Mouse (Mus musculus) cerebellum, adult 2 months (tissue): ENCODE data around the gene Hoxb9. TPM values are rescaled to one million over a fixed set of nuclear protein-coding genes. Genes with fewer than 3 reads are reported as not detected.

ENCODE experiments used
- DNase-seq, 2 experiments: peaks; one replicate each; pipeline ENCODE4 v3.0.0; 2021
- H3K27ac ChIP-seq: fragments of 200-500 bp; 2 replicates; pipeline ENCODE4 v1.5.1; 2012; ENCODE audit warnings: low read length, control low read depth, inconsistent platforms; ENCODE audit not compliant: insufficient read depth
- H3K27me3 ChIP-seq: fragments of 200-500 bp; 2 replicates; pipeline ENCODE4 v1.6.1; 2012; ENCODE audit warnings: inconsistent platforms, mild to moderate bottlenecking, low read length, moderate library complexity; ENCODE audit not compliant: control insufficient read depth, insufficient read depth
- H3K4me1 ChIP-seq: fragments of 200-500 bp; 2 replicates; pipeline ENCODE4 v1.6.1; 2011; ENCODE audit warnings: low read length; ENCODE audit not compliant: control insufficient read depth, insufficient read depth
- H3K4me3 ChIP-seq: fragments of 200-500 bp; replicated peaks from 2 replicates; pipeline ENCODE3; 2011; ENCODE audit warnings: mild to moderate bottlenecking, low read depth, low read length, control low read depth; ENCODE audit not compliant: insufficient read depth
- CTCF ChIP-seq: fragments of 200-500 bp; IDR thresholded peaks from 2 replicates; pipeline ENCODE4 v1.5.1; 2011; ENCODE audit warnings: low read depth, mild to moderate bottlenecking, control low read depth, low read length, moderate library complexity, borderline replicate concordance; ENCODE audit not compliant: insufficient read depth
- POLR2A ChIP-seq: fragments of 200-500 bp; IDR thresholded peaks from 2 replicates; pipeline ENCODE4 v1.6.1; 2011; ENCODE audit warnings: low read length, control low read depth, borderline replicate concordance; ENCODE audit not compliant: insufficient read depth
- WGBS: fragments of 180-500 bp; shearing (Covaris S2); methylation state at CpG from one replicate; pipeline ENCODE4 v1.1.7; 2018; 5-methylcytosine and 5-hydroxymethylcytosine counted together
- polyA plus RNA-seq: library from polyadenylated mRNA; depleted of rRNA; stranded (reverse); fragments of >200 nt; gene quantifications from 2 replicates; pipeline ENCODE4 v1.2.3, GENCODE M21; 2012

Hoxb9 gene
- polyA plus RNA-seq, 1 experiment, result not detected

DNA sequence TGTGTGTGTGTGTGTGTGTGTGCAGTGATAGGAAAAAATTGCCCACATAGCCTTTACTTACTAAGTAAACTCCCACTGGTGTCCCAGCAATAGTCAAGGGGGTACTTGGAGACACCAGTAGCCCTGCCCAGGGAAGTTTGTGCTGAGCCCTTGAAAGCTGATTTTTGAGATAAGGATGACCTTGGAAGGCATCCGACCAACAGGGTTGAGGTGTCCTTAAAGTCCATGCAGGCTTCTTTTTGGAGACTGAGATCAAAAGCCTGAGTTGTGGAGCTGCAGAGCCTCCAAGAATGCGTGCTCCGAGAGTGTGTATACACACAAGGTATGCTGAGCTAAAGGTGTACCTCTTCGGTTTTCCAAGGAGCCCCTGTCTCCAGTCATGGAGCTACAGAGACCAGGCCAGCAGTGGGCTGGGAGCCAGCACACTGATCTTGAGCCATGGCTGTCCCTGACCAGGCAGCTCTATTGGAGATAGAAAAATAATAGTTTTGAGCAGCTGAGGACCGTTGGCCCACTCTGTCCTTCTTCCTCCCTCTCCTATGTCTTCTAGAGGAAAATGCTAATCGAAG is 8.9 kb upstream of the Hoxb9 start:
- DNase-seq, result no peak
- TF ChIP-seq POLR2A (no peak), CTCF (no peak)
- H3K4me3 ChIP-seq, result no peak overlapping the region
- H3K27ac ChIP-seq, result no peak overlapping the region
- peaks cover 8% of the 10 kb centered on the region; the same call in 1 of the 2 replicates for H3K27me3 ChIP-seq
- 13% methylated on average over 6 of the region's 6 CpGs for WGBS
- no peaks in the 10 kb centered on the region for H3K4me1 ChIP-seq

DNA sequence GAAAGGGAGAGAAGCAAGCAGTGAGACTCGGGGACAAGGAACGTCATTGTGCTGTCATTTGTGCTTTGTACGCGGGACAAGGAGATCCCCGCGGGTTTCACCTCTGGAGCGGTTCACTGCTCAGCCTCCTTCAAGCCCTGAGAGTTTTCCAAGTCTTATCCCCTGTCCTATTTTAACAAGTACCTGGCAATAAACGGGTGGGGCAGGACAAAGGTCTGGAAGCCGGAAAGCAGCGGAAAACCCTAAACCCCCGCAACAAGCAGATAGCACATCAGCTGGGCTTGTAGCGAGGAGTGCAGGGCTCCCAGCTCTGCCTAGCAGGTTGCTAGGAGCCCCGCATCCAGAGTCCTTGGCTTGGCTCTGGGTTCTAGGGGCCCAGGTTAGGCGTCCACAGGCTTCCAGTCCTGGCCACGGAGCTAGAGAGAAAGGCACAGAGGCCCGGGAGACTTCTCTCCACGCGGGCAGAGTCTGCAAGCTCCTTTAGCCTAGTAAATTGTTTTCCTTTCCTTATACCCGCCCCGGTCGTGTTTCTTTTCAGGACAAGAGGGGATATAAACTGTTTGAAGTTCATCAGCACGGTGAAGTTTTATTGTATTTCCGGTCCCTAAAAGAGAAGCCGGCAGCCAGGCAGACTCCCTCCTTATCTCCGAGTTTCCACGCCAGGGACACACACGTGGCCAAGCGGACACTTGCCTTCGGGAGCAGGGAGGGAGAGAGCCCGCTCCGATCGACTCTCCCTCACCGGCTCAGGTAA is 7.4 kb upstream of the Hoxb9 start:
- no peak for DNase-seq
- H3K27me3 ChIP-seq, result peaks cover 11% of the 10 kb centered on the region; the same call in 1 of the 2 replicates
- 1% methylated on average over 33 of the region's 33 CpGs for WGBS
- no peaks in the 10 kb centered on the region for H3K4me1 ChIP-seq
- H3K4me3 ChIP-seq, result no peak overlapping the region
- no peak for TF ChIP-seq POLR2A
- TF ChIP-seq CTCF, result no peak
- no peak overlapping the region for H3K27ac ChIP-seq

DNA sequence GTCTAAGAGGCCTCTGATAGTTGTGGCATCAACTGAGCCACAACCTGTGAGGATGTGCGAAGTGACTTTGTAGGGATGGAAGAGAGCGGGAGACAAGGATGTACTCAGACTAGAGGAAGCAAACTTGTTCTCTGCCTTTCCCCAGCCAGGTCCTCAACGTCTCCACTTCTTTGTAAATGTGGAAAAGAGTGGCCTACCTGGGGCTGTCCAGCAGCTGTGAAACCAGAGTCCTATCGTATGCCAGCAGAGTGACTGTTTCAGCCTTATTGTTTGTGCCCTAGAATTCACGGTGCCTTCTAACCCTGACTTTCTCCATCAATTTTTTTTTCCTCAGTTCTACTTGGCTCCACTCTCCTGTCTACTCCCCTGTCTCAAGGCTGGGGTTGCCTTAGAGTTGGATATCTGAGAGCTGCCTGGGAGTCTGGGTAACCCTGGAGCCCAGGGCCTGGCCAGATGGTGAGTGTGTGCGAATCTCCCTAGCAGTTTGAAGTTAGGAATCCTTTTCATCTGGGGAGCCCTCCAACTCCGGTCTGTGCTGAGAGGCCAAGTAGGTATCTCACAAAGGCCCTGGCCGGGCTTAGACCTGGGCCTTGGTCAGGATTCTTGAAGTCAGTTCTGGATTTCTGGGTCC is 6.8 kb upstream of the Hoxb9 start:
- TF ChIP-seq POLR2A (no peak), CTCF (no peak)
- WGBS, result 5% methylated on average over 8 of the region's 8 CpGs

DNA sequence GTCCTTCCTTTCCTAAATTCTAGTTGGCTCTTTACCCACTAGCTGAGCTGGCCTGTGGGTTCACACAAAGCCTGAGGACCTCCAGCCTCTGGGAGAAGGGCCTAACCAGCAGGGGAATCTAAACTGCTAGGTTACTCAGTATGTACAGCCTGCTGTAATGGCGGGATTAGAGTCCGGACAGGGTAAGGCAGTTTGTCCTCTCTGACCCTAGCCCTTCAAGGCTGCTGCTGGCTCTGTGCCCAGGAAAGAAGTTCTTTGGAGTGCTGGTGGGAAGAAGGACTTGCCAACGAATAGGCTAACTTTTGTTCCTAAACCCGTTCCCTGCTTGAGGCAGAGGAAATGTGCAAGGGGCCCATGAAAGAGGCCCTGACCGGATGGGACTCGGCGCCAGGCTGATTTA is 5.3 kb upstream of the Hoxb9 start:
- Histone ChIP-seq H3K4me1 (no peaks in the 10 kb centered on the region), H3K27me3 (peaks cover 18% of the 10 kb centered on the region; the same call in 1 of the 2 replicates), H3K4me3 (no peak overlapping the region), H3K27ac (no peak overlapping the region)
- 2% methylated on average over 7 of the region's 7 CpGs for WGBS
- DNase-seq, result no peak
- TF ChIP-seq CTCF (no peak), POLR2A (no peak)

More for the DNA sequence above, 6.8 kb upstream of the Hoxb9 start:
- Histone ChIP-seq H3K27ac (no peak overlapping the region), H3K4me1 (no peaks in the 10 kb centered on the region), H3K4me3 (no peak overlapping the region), H3K27me3 (peaks cover 13% of the 10 kb centered on the region; the same call in 1 of the 2 replicates)
- DNase-seq, result no peak

DNA sequence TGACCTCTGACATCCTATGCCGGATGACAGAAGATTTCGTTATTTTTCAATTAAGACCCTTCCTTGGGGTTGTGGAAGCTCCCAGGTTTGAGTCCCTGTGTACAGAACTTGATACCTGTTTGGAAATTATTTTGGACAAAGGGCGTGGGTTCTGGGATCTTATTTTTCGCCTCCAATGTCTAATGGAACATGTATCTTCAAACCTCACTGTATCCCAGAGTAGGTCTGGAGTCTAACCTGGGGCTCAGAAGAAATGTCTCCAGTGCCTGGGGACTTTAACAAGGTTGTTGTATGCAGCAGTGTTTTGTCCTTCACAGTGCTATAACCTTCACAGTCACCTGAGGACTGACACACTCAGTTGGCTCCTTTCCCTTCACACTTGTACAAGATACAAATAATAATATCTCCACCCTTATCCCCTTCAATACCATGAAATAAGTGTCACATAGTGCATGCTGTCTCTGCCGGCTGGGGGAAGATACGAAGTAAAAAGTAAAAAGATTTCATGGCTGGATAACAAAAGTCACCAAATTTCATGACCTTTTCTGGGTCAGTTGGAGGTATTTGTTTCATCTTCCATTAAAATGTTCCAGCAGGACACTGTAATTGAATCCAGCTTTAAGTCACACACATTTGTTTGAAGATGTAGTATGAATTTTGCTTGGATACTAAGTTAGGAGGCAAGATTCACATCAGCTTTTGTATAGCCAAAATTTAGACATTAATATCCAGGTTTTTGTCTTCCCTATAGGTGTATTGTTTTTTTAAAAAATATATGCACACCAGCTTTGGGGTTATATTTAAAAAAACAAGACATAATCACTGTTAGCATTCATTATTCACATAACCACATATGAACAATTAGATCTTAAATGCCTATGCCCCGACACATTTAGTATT is 4.0 kb upstream of the Hoxb9 start:
- Histone ChIP-seq H3K27ac (no peak overlapping the region), H3K4me3 (no peak overlapping the region), H3K27me3 (peaks cover 18% of the 10 kb centered on the region; the same call in 1 of the 2 replicates), H3K4me1 (no peaks in the 10 kb centered on the region)
- 10% methylated on average over 7 of the region's 7 CpGs for WGBS
- DNase-seq, result no peak
- TF ChIP-seq POLR2A, result no peak
- no peak for TF ChIP-seq CTCF

DNA sequence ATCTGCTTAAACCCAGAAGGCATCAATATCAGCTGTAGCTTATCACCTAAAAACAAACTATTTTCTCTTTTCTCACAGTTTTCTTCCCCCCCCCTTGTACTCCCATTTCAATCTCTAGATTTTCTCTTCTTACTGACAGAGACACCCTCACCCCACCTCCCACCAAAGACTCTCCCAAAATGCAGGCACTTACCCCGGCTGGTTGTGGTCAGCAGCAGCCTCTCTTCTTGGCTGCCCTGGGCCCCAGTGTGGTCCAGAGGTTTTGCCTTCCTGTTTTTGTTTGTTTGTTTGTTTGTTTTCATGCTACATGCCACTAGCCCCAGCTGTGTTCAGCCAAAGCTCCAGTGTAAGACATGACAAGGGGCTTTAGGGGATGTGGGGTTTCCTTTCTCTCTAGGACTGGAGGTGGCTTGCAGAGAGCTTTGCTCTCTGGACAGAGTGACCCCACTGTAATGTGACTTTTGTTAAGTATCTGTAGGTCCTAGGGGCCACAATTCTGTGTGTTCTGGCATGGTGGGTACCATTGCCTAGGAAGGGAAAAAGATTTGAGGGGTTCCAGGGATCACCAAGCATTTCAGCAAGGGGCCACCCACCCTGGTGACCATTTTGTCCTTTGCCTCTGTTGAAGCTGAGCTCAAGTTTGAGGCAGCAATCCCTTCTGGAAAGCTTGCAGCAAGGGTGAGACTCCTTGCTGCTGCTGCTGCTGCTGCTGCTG is 3.1 kb upstream of the Hoxb9 start:
- Histone ChIP-seq H3K27ac (no peak overlapping the region), H3K4me3 (no peak overlapping the region), H3K27me3 (peaks cover 17% of the 10 kb centered on the region; the same call in 1 of the 2 replicates), H3K4me1 (no peaks in the 10 kb centered on the region)
- TF ChIP-seq POLR2A, result no peak
- no peak for TF ChIP-seq CTCF
- WGBS, result 9% methylated on average over 1 of the region's 1 CpGs
- no peak for DNase-seq

DNA sequence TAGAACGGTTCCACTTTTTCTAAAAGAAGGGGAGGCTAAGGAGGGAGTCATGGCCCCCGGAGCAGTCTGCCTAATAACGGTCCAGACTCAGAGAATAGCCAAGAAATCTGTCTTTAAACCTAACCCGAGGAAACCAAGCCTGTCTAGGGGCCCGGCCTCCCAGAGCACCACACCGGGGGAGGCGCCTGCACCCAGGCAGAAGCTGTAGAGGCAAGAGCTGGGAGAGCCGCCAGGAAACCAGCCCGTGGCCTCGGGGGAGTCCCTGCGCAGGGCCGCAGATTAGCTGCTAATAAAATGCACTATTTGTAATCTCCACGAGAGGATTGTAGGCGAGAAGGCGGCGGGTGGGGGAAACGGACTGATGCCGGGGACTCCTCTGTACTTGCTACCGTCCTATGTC is 1.4 kb upstream of the Hoxb9 start:
- WGBS, result 3% methylated on average over 19 of the region's 19 CpGs
- H3K27me3 ChIP-seq, result peaks cover 15% of the 10 kb centered on the region; the same call in 1 of the 2 replicates
- H3K27ac ChIP-seq, result no peak overlapping the region
- DNase-seq, result no peak
- no peaks in the 10 kb centered on the region for H3K4me1 ChIP-seq
- H3K4me3 ChIP-seq, result no peak overlapping the region
- TF ChIP-seq POLR2A, result no peak
- no peak for TF ChIP-seq CTCF
